Mouse (Mus musculus) hindbrain, embryonic 15.5 days (tissue): ENCODE data around the gene Ssbp4. TPM values are rescaled to one million over a fixed set of nuclear protein-coding genes. Genes with fewer than 3 reads are reported as not detected.

Experiments used
- ATAC-seq: fragments of 200-750 bp; cut with Nextera tagmentation; 2 replicates; pipeline ENCODE4 v1.8.0; 2017; ENCODE audit warnings: low read depth, moderate number of reproducible peaks, moderate TSS enrichment; ENCODE audit not compliant: low FRiP score
- H3K27ac ChIP-seq: fragments of 300-500 bp; sonication (generic); replicated peaks from 2 replicates; pipeline ENCODE4 v1.5.1; 2015; ENCODE audit warnings: mild to moderate bottlenecking, inconsistent platforms
- H3K27me3 ChIP-seq: fragments of 300-500 bp; sonication (generic); 2 replicates; pipeline ENCODE4 v1.6.1; 2015; ENCODE audit warnings: control low read depth, inconsistent platforms
- H3K36me3 ChIP-seq: fragments of 300-500 bp; sonication (generic); 2 replicates; pipeline ENCODE4 v1.6.1; 2015; ENCODE audit warnings: control low read depth, inconsistent platforms
- H3K4me1 ChIP-seq: fragments of 300-500 bp; sonication (generic); replicated peaks from 2 replicates; pipeline ENCODE4 v1.6.1; 2015; ENCODE audit warnings: control low read depth, inconsistent platforms
- H3K4me2 ChIP-seq: fragments of 300-500 bp; sonication (generic); 2 replicates; pipeline ENCODE4 v1.6.1; 2015; ENCODE audit warnings: moderate library complexity, mild to moderate bottlenecking, inconsistent platforms
- H3K4me3 ChIP-seq: fragments of 300-500 bp; sonication (generic); 2 replicates; pipeline ENCODE4 v1.5.1; 2015; ENCODE audit warnings: mild to moderate bottlenecking, inconsistent platforms
- H3K9ac ChIP-seq: fragments of 300-500 bp; sonication (generic); 2 replicates; pipeline ENCODE4 v1.6.1; 2015; ENCODE audit warnings: inconsistent platforms
- H3K9me3 ChIP-seq: fragments of 300-500 bp; sonication (generic); 2 replicates; pipeline ENCODE4 v1.6.1; 2016; ENCODE audit warnings: control low read depth, inconsistent platforms
- WGBS: fragments of 180-500 bp; shearing (Covaris S2); methylation state at CpG from one replicate; pipeline ENCODE4 v1.1.7; 2015; 5-methylcytosine and 5-hydroxymethylcytosine counted together
- polyA plus RNA-seq: library from polyadenylated mRNA; unstranded; fragments of >200 nt; fragmentation: Nextera tagmentation; extraction: Ambion mirVana; gene quantifications from 2 replicates; pipeline ENCODE4 v1.2.1, GENCODE M21; 2015

The Ssbp4 gene
- 150 and 172 TPM in 2 replicates for polyA plus RNA-seq

GRCm38 (mm10) chr8:70608749-70609367 is at the start of gene Ssbp4:
TSS of gene Ssbp4 (minus strand) at chr8:70608872.
- ATAC-seq = peak; percentile 9
- no peaks in the 10 kb centered on the region for H3K36me3 ChIP-seq
- peak within 1 kb of the TSS; percentile 84 for H3K4me3 ChIP-seq
- 6% methylated on average over 26 of the region's 26 CpGs for WGBS
- H3K4me2 ChIP-seq = peak within 1 kb of the TSS; percentile 83
- peak within 1 kb of the TSS; percentile 83 for H3K9ac ChIP-seq
- peak within 1 kb of the TSS; percentile 83 for H3K27ac ChIP-seq
- H3K27me3 ChIP-seq = no peaks in the 10 kb centered on the region
- H3K9me3 ChIP-seq = no peaks in the 10 kb centered on the region
- H3K4me1 ChIP-seq = peaks cover 66% of the 10 kb centered on the region

GRCm38 (mm10) chr8:70657739-70658138 is 49.1 kb upstream of the Ssbp4 start:
- Histone ChIP-seq H3K36me3 (0 out of 2 replicates have a peak, but pooled peaks cover 4% of the 10 kb centered on the region), H3K4me3 (peak overlapping the region; percentile 78; the same call in 1 of the 2 replicates), H3K27me3 (no peaks in the 10 kb centered on the region), H3K27ac (peak overlapping the region; percentile 82; the same call in 1 of the 2 replicates), H3K9ac (no peak overlapping the region), H3K4me2 (peak overlapping the region; percentile 96), H3K4me1 (peaks cover 39% of the 10 kb centered on the region), H3K9me3 (no peaks in the 10 kb centered on the region)
- 32% methylated on average over 2 of the region's 2 CpGs for WGBS
- ATAC-seq = no peak

GRCm38 (mm10) chr8:70657214-70657613 is 48.5 kb upstream of the Ssbp4 start:
- ATAC-seq = no peak
- no peak overlapping the region for H3K4me3 ChIP-seq
- H3K27me3 ChIP-seq = no peaks in the 10 kb centered on the region
- H3K9me3 ChIP-seq = no peaks in the 10 kb centered on the region
- 0 out of 2 replicates have a peak, but pooled peaks cover 4% of the 10 kb centered on the region for H3K36me3 ChIP-seq
- H3K4me2 ChIP-seq = peak overlapping the region; percentile 96
- peak overlapping the region; percentile 82 for H3K27ac ChIP-seq
- WGBS = 88% methylated on average over 3 of the region's 3 CpGs
- H3K4me1 ChIP-seq = peaks cover 39% of the 10 kb centered on the region
- H3K9ac ChIP-seq = no peak overlapping the region

GRCm38 (mm10) chr8:70656193-70656790 is 47.6 kb upstream of the Ssbp4 start:
- 16% methylated on average over 13 of the region's 13 CpGs for WGBS
- Histone ChIP-seq H3K9me3 (no peaks in the 10 kb centered on the region), H3K36me3 (peaks cover 7% of the 10 kb centered on the region; the same call in 1 of the 2 replicates), H3K4me2 (peak overlapping the region; percentile 26; the same call in 1 of the 2 replicates), H3K4me1 (peaks cover 39% of the 10 kb centered on the region), H3K27me3 (no peaks in the 10 kb centered on the region), H3K27ac (peak overlapping the region; percentile 82), H3K4me3 (no peak overlapping the region), H3K9ac (no peak overlapping the region)
- 0 out of 2 replicates have a peak, but pooled peaks have one; percentile 13 for ATAC-seq

- WGBS = 25% methylated on average over 2 of the region's 2 CpGs
- Histone ChIP-seq H3K4me3 (no peak overlapping the region), H3K4me2 (no peak overlapping the region), H3K27ac (peak overlapping the region; percentile 82), H3K9me3 (no peaks in the 10 kb centered on the region), H3K9ac (no peak overlapping the region), H3K4me1 (peaks cover 37% of the 10 kb centered on the region), H3K36me3 (peaks cover 7% of the 10 kb centered on the region; the same call in 1 of the 2 replicates), H3K27me3 (no peaks in the 10 kb centered on the region)
- ATAC-seq = no peak
Measured at GRCm38 (mm10) chr8:70655469-70655868, 46.8 kb upstream of the Ssbp4 start.

- peaks cover 7% of the 10 kb centered on the region; the same call in 1 of the 2 replicates for H3K36me3 ChIP-seq
- H3K9me3 ChIP-seq = no peaks in the 10 kb centered on the region
- peaks cover 35% of the 10 kb centered on the region for H3K4me1 ChIP-seq
- H3K4me2 ChIP-seq = no peak overlapping the region
- no peak for ATAC-seq
- H3K4me3 ChIP-seq = no peak overlapping the region
- no peaks in the 10 kb centered on the region for H3K27me3 ChIP-seq
- no peak overlapping the region for H3K27ac ChIP-seq
- no peak overlapping the region for H3K9ac ChIP-seq
- WGBS = 76% methylated on average over 1 of the region's 1 CpGs
Measured at GRCm38 (mm10) chr8:70654121-70654520, 45.4 kb upstream of the Ssbp4 start.

GRCm38 (mm10) chr8:70653226-70653625 is 44.6 kb upstream of the Ssbp4 start:
- Histone ChIP-seq H3K9ac (no peak overlapping the region), H3K36me3 (peaks cover 7% of the 10 kb centered on the region; the same call in 1 of the 2 replicates), H3K27me3 (no peaks in the 10 kb centered on the region), H3K4me1 (peaks cover 34% of the 10 kb centered on the region), H3K4me2 (no peak overlapping the region), H3K9me3 (no peaks in the 10 kb centered on the region), H3K4me3 (no peak overlapping the region), H3K27ac (0 out of 2 replicates have a peak overlapping the region, but pooled peaks have one; percentile 11)
- ATAC-seq = no peak
- WGBS = 43% methylated on average over 2 of the region's 2 CpGs

GRCm38 (mm10) chr8:70650351-70650750 is 41.7 kb upstream of the Ssbp4 start:
- peaks cover 5% of the 10 kb centered on the region; the same call in 1 of the 2 replicates for H3K36me3 ChIP-seq
- no peak overlapping the region for H3K4me3 ChIP-seq
- no peak overlapping the region for H3K27ac ChIP-seq
- H3K9me3 ChIP-seq = no peaks in the 10 kb centered on the region
- H3K4me1 ChIP-seq = peaks cover 38% of the 10 kb centered on the region
- no peak overlapping the region for H3K4me2 ChIP-seq
- H3K9ac ChIP-seq = no peak overlapping the region
- 91% methylated on average over 17 of the region's 17 CpGs for WGBS
- H3K27me3 ChIP-seq = no peaks in the 10 kb centered on the region
- ATAC-seq = no peak

- Histone ChIP-seq H3K4me2 (no peak overlapping the region), H3K4me1 (peaks cover 36% of the 10 kb centered on the region), H3K36me3 (peaks cover 3% of the 10 kb centered on the region; the same call in 1 of the 2 replicates), H3K27me3 (no peaks in the 10 kb centered on the region), H3K4me3 (no peak overlapping the region), H3K27ac (peak overlapping the region; percentile 75), H3K9ac (no peak overlapping the region), H3K9me3 (no peaks in the 10 kb centered on the region)
- WGBS = 40% methylated on average over 4 of the region's 4 CpGs
- ATAC-seq = peak; percentile 76
Measured at GRCm38 (mm10) chr8:70649324-70649723, 40.7 kb upstream of the Ssbp4 start.

GRCm38 (mm10) chr8:70648921-70649320 is 40.2 kb upstream of the Ssbp4 start:
- ATAC-seq = peak; percentile 32; the same call in 1 of the 2 replicates
- Histone ChIP-seq H3K27ac (peak overlapping the region; percentile 75), H3K4me1 (peaks cover 36% of the 10 kb centered on the region), H3K9ac (no peak overlapping the region), H3K4me3 (no peak overlapping the region), H3K36me3 (peaks cover 3% of the 10 kb centered on the region; the same call in 1 of the 2 replicates), H3K9me3 (no peaks in the 10 kb centered on the region), H3K4me2 (no peak overlapping the region), H3K27me3 (no peaks in the 10 kb centered on the region)
- WGBS = 68% methylated on average over 3 of the region's 3 CpGs

- no peaks in the 10 kb centered on the region for H3K9me3 ChIP-seq
- peaks cover 3% of the 10 kb centered on the region; the same call in 1 of the 2 replicates for H3K36me3 ChIP-seq
- H3K4me3 ChIP-seq = no peak overlapping the region
- H3K9ac ChIP-seq = no peak overlapping the region
- no peak overlapping the region for H3K27ac ChIP-seq
- WGBS = 39% methylated on average over 1 of the region's 1 CpGs
- H3K4me2 ChIP-seq = no peak overlapping the region
- ATAC-seq = no peak
- peaks cover 36% of the 10 kb centered on the region for H3K4me1 ChIP-seq
- H3K27me3 ChIP-seq = no peaks in the 10 kb centered on the region
Measured at GRCm38 (mm10) chr8:70648164-70648442, 39.4 kb upstream of the Ssbp4 start.
